Mouse (Mus musculus) forebrain, embryonic 10.5 days (tissue): ENCODE results near the gene Pla2g2e. TPM values are rescaled to one million over a fixed set of nuclear protein-coding genes. Genes with fewer than 3 reads are reported as not detected.

Experiments used
- DNase-seq: peaks from one replicate; pipeline ENCODE4 v3.0.0-alpha.2; 2017; ENCODE audit warnings: low spot score; ENCODE audit errors: extremely low spot score
- H3K27ac ChIP-seq: fragments of 300-500 bp; sonication (generic); 2 replicates; pipeline ENCODE4 v1.5.1; 2016; ENCODE audit warnings: mild to moderate bottlenecking
- H3K27me3 ChIP-seq: fragments of 300-500 bp; sonication (generic); 2 replicates; pipeline ENCODE4 v1.6.1; 2016; ENCODE audit warnings: mild to moderate bottlenecking; ENCODE audit not compliant: poor library complexity, severe bottlenecking
- H3K36me3 ChIP-seq: fragments of 300-500 bp; sonication (generic); replicated peaks from 2 replicates; pipeline ENCODE4 v1.6.1; 2016; ENCODE audit warnings: mild to moderate bottlenecking, moderate library complexity
- H3K4me1 ChIP-seq: fragments of 300-500 bp; sonication (generic); 2 replicates; pipeline ENCODE4 v1.6.1; 2016
- H3K4me3 ChIP-seq: fragments of 300-500 bp; sonication (generic); 2 replicates; pipeline ENCODE4 v1.5.1; 2016; ENCODE audit warnings: mild to moderate bottlenecking, moderate library complexity
- H3K9me3 ChIP-seq: fragments of 300-500 bp; sonication (generic); 2 replicates; pipeline ENCODE4 v1.6.1; 2016; ENCODE audit warnings: mild to moderate bottlenecking, moderate library complexity
- WGBS: fragments of 180-500 bp; shearing (Covaris S2); methylation state at CpG from one replicate; pipeline ENCODE4 v1.1.7; 2016; 5-methylcytosine and 5-hydroxymethylcytosine counted together
- polyA plus RNA-seq: library from polyadenylated mRNA; unstranded; fragments of >200 nt; fragmentation: Nextera tagmentation; extraction: Ambion mirVana; gene quantifications from 2 replicates; pipeline ENCODE4 v1.2.1, GENCODE M21; 2016

The Pla2g2e gene
- polyA plus RNA-seq: not detected in 2 replicates

- H3K9me3 ChIP-seq: no peaks in the 10 kb centered on the region
- no peaks in the 10 kb centered on the region for H3K36me3 ChIP-seq
- no peak within 1 kb of the TSS for H3K4me3 ChIP-seq
- 88% methylated on average over 4 of the region's 4 CpGs for WGBS
- DNase-seq: no peak
- no peak within 1 kb of the TSS for H3K27ac ChIP-seq
- peaks cover 21% of the 10 kb centered on the region for H3K4me1 ChIP-seq
- peaks cover 27% of the 10 kb centered on the region for H3K27me3 ChIP-seq
Measured at GRCm38 (mm10) chr4:138877731-138878130, at the start of gene Pla2g2e. Gene Pla2g2e, plus strand, starts transcription at chr4:138877942.

GRCm38 (mm10) chr4:138839806-138840205, 37.9 kb upstream of the Pla2g2e start:
- no peak overlapping the region for H3K27ac ChIP-seq

GRCm38 (mm10) chr4:138840726-138841125, 37.0 kb upstream of the Pla2g2e start:
- WGBS: 86% methylated on average over 8 of the region's 8 CpGs
- Histone ChIP-seq H3K9me3 (peaks cover 15% of the 10 kb centered on the region), H3K27ac (no peak overlapping the region), H3K4me1 (no peaks in the 10 kb centered on the region), H3K27me3 (no peaks in the 10 kb centered on the region), H3K4me3 (no peak overlapping the region), H3K36me3 (no peaks in the 10 kb centered on the region)
- DNase-seq: no peak

More at GRCm38 (mm10) chr4:138839806-138840205, 37.9 kb upstream of the Pla2g2e start:
- Histone ChIP-seq H3K4me3 (no peak overlapping the region), H3K27me3 (no peaks in the 10 kb centered on the region), H3K4me1 (no peaks in the 10 kb centered on the region), H3K36me3 (no peaks in the 10 kb centered on the region), H3K9me3 (peaks cover 15% of the 10 kb centered on the region)
- 90% methylated on average over 6 of the region's 6 CpGs for WGBS
- DNase-seq: no peak

GRCm38 (mm10) chr4:138841386-138841785, 36.4 kb upstream of the Pla2g2e start:
- no peaks in the 10 kb centered on the region for H3K36me3 ChIP-seq
- 84% methylated on average over 7 of the region's 7 CpGs for WGBS
- peaks cover 15% of the 10 kb centered on the region for H3K9me3 ChIP-seq
- no peak overlapping the region for H3K27ac ChIP-seq
- no peaks in the 10 kb centered on the region for H3K27me3 ChIP-seq
- H3K4me1 ChIP-seq: no peaks in the 10 kb centered on the region
- no peak overlapping the region for H3K4me3 ChIP-seq
- DNase-seq: no peak

GRCm38 (mm10) chr4:138851463-138851862, 26.3 kb upstream of the Pla2g2e start:
- Histone ChIP-seq H3K4me1 (no peaks in the 10 kb centered on the region), H3K36me3 (no peaks in the 10 kb centered on the region), H3K4me3 (no peak overlapping the region), H3K9me3 (no peaks in the 10 kb centered on the region), H3K27me3 (no peaks in the 10 kb centered on the region), H3K27ac (no peak overlapping the region)
- 6% methylated on average over 4 of the region's 4 CpGs for WGBS
- peak; percentile 75 for DNase-seq

GRCm38 (mm10) chr4:138852961-138853360, 24.8 kb upstream of the Pla2g2e start:
- no peaks in the 10 kb centered on the region for H3K4me1 ChIP-seq
- 83% methylated on average over 6 of the region's 6 CpGs for WGBS
- H3K9me3 ChIP-seq: no peaks in the 10 kb centered on the region

GRCm38 (mm10) chr4:138855092-138855632, 22.6 kb upstream of the Pla2g2e start:
- Histone ChIP-seq H3K27ac (no peak overlapping the region), H3K27me3 (0 out of 2 replicates have a peak, but pooled peaks cover under 1% of the 10 kb centered on the region), H3K9me3 (no peaks in the 10 kb centered on the region), H3K4me1 (peaks cover 14% of the 10 kb centered on the region), H3K4me3 (no peak overlapping the region), H3K36me3 (no peaks in the 10 kb centered on the region)
- WGBS: 89% methylated on average over 9 of the region's 9 CpGs
- DNase-seq: no peak

More at GRCm38 (mm10) chr4:138852961-138853360, 24.8 kb upstream of the Pla2g2e start:
- no peaks in the 10 kb centered on the region for H3K36me3 ChIP-seq
- H3K27ac ChIP-seq: no peak overlapping the region
- no peak overlapping the region for H3K4me3 ChIP-seq
- no peak for DNase-seq
- no peaks in the 10 kb centered on the region for H3K27me3 ChIP-seq

- WGBS: 32% methylated on average over 7 of the region's 7 CpGs
- no peak overlapping the region for H3K27ac ChIP-seq
- no peaks in the 10 kb centered on the region for H3K36me3 ChIP-seq
- peak; percentile 71 for DNase-seq
- H3K9me3 ChIP-seq: no peaks in the 10 kb centered on the region
- peaks cover 16% of the 10 kb centered on the region for H3K4me1 ChIP-seq
- H3K27me3 ChIP-seq: peaks cover 4% of the 10 kb centered on the region; the same call in 1 of the 2 replicates
- no peak overlapping the region for H3K4me3 ChIP-seq
Measured at GRCm38 (mm10) chr4:138856491-138856890, 21.3 kb upstream of the Pla2g2e start.

- Histone ChIP-seq H3K27ac (no peak overlapping the region), H3K36me3 (no peaks in the 10 kb centered on the region), H3K9me3 (no peaks in the 10 kb centered on the region), H3K27me3 (peaks cover 4% of the 10 kb centered on the region; the same call in 1 of the 2 replicates), H3K4me3 (no peak overlapping the region), H3K4me1 (peaks cover 16% of the 10 kb centered on the region)
- no peak for DNase-seq
- 91% methylated on average over 10 of the region's 10 CpGs for WGBS
Measured at GRCm38 (mm10) chr4:138857576-138857975, 20.2 kb upstream of the Pla2g2e start.

GRCm38 (mm10) chr4:138858446-138858845, 19.3 kb upstream of the Pla2g2e start:
- Histone ChIP-seq H3K36me3 (no peaks in the 10 kb centered on the region), H3K27ac (no peak overlapping the region), H3K4me1 (peaks cover 16% of the 10 kb centered on the region), H3K9me3 (no peaks in the 10 kb centered on the region), H3K27me3 (peaks cover 4% of the 10 kb centered on the region; the same call in 1 of the 2 replicates), H3K4me3 (no peak overlapping the region)
- DNase-seq: no peak
- 88% methylated on average over 15 of the region's 15 CpGs for WGBS

GRCm38 (mm10) chr4:138859245-138859644, 18.5 kb upstream of the Pla2g2e start:
- Histone ChIP-seq H3K4me3 (peak overlapping the region; percentile 52), H3K36me3 (no peaks in the 10 kb centered on the region), H3K9me3 (no peaks in the 10 kb centered on the region), H3K27me3 (peaks cover 4% of the 10 kb centered on the region; the same call in 1 of the 2 replicates), H3K27ac (0 out of 2 replicates have a peak overlapping the region, but pooled peaks have one; percentile 60), H3K4me1 (peaks cover 16% of the 10 kb centered on the region)
- peak; percentile 52 for DNase-seq
- 14% methylated on average over 9 of the region's 9 CpGs for WGBS

GRCm38 (mm10) chr4:138859728-138860127, 18.0 kb upstream of the Pla2g2e start:
- H3K9me3 ChIP-seq: no peaks in the 10 kb centered on the region
- 6% methylated on average over 13 of the region's 13 CpGs for WGBS
- H3K4me1 ChIP-seq: peaks cover 16% of the 10 kb centered on the region
- H3K36me3 ChIP-seq: no peaks in the 10 kb centered on the region
- H3K27me3 ChIP-seq: peaks cover 4% of the 10 kb centered on the region; the same call in 1 of the 2 replicates
- H3K4me3 ChIP-seq: peak overlapping the region; percentile 52
- peak overlapping the region; percentile 60; the same call in 1 of the 2 replicates for H3K27ac ChIP-seq
- DNase-seq: peak; percentile 82

GRCm38 (mm10) chr4:138863344-138863998, 14.3 kb upstream of the Pla2g2e start, which contains the start of gene Pla2g5:
Gene Pla2g5, minus strand, starts transcription at chr4:138863482.
- Histone ChIP-seq H3K4me3 (no peak within 1 kb of the TSS), H3K27me3 (peaks cover 4% of the 10 kb centered on the region; the same call in 1 of the 2 replicates), H3K27ac (no peak within 1 kb of the TSS), H3K36me3 (no peaks in the 10 kb centered on the region), H3K4me1 (peaks cover 16% of the 10 kb centered on the region), H3K9me3 (no peaks in the 10 kb centered on the region)
- WGBS: 77% methylated on average over 10 of the region's 10 CpGs
- no peak for DNase-seq
